Mouse (Mus musculus) intestine, postnatal 0 days (tissue): ENCODE measurements around the gene Cmtr2. TPM values are rescaled to one million over a fixed set of nuclear protein-coding genes. Genes with fewer than 3 reads are reported as not detected.

Source experiments
- ATAC-seq: fragments of 200-750 bp; cut with Nextera tagmentation; 2 replicates; pipeline ENCODE4 v1.8.0; 2017; ENCODE audit warnings: mild to moderate bottlenecking, moderate TSS enrichment, moderate library complexity
- H3K27ac ChIP-seq: fragments of 300-500 bp; sonication (generic); 2 replicates; pipeline ENCODE4 v1.5.1; 2014; ENCODE audit warnings: mild to moderate bottlenecking, low read depth, low read length, moderate library complexity
- H3K27me3 ChIP-seq: fragments of 300-500 bp; sonication (generic); replicated peaks from 2 replicates; pipeline ENCODE4 v1.6.1; 2014; ENCODE audit warnings: low read length, mixed read lengths; ENCODE audit not compliant: control insufficient read depth, insufficient read depth
- H3K36me3 ChIP-seq: fragments of 300-500 bp; sonication (generic); 2 replicates; pipeline ENCODE4 v1.6.1; 2014; ENCODE audit warnings: mild to moderate bottlenecking, moderate library complexity; ENCODE audit not compliant: control insufficient read depth, insufficient read depth
- H3K4me1 ChIP-seq: fragments of 300-500 bp; sonication (generic); replicated peaks from 2 replicates; pipeline ENCODE4 v1.6.1; 2014; ENCODE audit warnings: antibody characterized with exemption, low read length, mixed read lengths; ENCODE audit not compliant: control insufficient read depth, insufficient read depth
- H3K4me2 ChIP-seq: fragments of 300-500 bp; sonication (generic); replicated peaks from 2 replicates; pipeline ENCODE4 v1.6.1; 2014; ENCODE audit warnings: low read depth, mild to moderate bottlenecking, moderate library complexity
- H3K4me3 ChIP-seq: fragments of 300-500 bp; sonication (generic); 2 replicates; pipeline ENCODE4 v1.5.1; 2014; ENCODE audit warnings: low read depth, low read length
- H3K9ac ChIP-seq: fragments of 300-500 bp; sonication (generic); 2 replicates; pipeline ENCODE4 v1.6.1; 2014; ENCODE audit warnings: mild to moderate bottlenecking, low read depth, low read length
- H3K9me3 ChIP-seq: fragments of 300-500 bp; sonication (generic); 2 replicates; pipeline ENCODE4 v1.6.1; 2016; ENCODE audit warnings: mixed run types; ENCODE audit not compliant: control insufficient read depth
- CTCF ChIP-seq: sonication (generic); IDR thresholded peaks from 2 replicates; pipeline ENCODE4 v1.5.1; 2016; ENCODE audit warnings: low read depth, mild to moderate bottlenecking, control low read depth, antibody characterized with exemption, moderate library complexity
- WGBS: fragments of 180-500 bp; shearing (Covaris S2); extraction: QIAGEN DNeasy Blood & Tissue Kit; methylation state at CpG from one replicate; pipeline ENCODE4 v1.1.7; 2014; 5-methylcytosine and 5-hydroxymethylcytosine counted together
- polyA plus RNA-seq: library from polyadenylated mRNA; unstranded; fragments of >200 nt; fragmentation: Nextera tagmentation; extraction: Ambion mirVana; gene quantifications from 2 replicates; pipeline ENCODE4 v1.2.1, GENCODE M21; 2015

The Cmtr2 gene
- 3.0 and 3.5 TPM in 2 replicates for polyA plus RNA-seq

- H3K36me3 ChIP-seq, result no peaks in the 10 kb centered on the region
- H3K27me3 ChIP-seq, result no peaks in the 10 kb centered on the region
- TF ChIP-seq CTCF, result no peak
- ATAC-seq, result no peak
- H3K4me1 ChIP-seq, result peaks cover 6% of the 10 kb centered on the region; the same call in 1 of the 2 replicates
- no peak within 1 kb of the TSS for H3K9ac ChIP-seq
- WGBS, result 66% methylated on average over 7 of the region's 7 CpGs
- no peak within 1 kb of the TSS for H3K27ac ChIP-seq
- H3K9me3 ChIP-seq, result no peaks in the 10 kb centered on the region
- H3K4me3 ChIP-seq, result no peak within 1 kb of the TSS
- no peak within 1 kb of the TSS for H3K4me2 ChIP-seq
These were observed at the start of gene Cmtr2 for GRCm38 (mm10) chr8:110215365-110215764. Gene Cmtr2 (plus strand): TSS chr8:110215665.

- Histone ChIP-seq H3K4me1 (no peaks in the 10 kb centered on the region), H3K36me3 (no peaks in the 10 kb centered on the region), H3K27ac (no peak overlapping the region), H3K9me3 (no peaks in the 10 kb centered on the region), H3K9ac (no peak overlapping the region), H3K4me3 (no peak overlapping the region), H3K27me3 (peaks cover 18% of the 10 kb centered on the region), H3K4me2 (no peak overlapping the region)
- TF ChIP-seq CTCF, result no peak
- no peak for ATAC-seq
- WGBS, result 77% methylated on average over 8 of the region's 8 CpGs
These were observed 49.2 kb upstream of the Cmtr2 start for GRCm38 (mm10) chr8:110166270-110166669.

- Histone ChIP-seq H3K4me2 (no peak within 1 kb of the TSS), H3K9me3 (no peaks in the 10 kb centered on the region)
- TF ChIP-seq CTCF, result peak; percentile 82
These were observed 47.4 kb upstream of the Cmtr2 start, which contains the start of gene Calb2 for GRCm38 (mm10) chr8:110168046-110168445. Gene Calb2 (minus strand): TSS chr8:110168210.

GRCm38 (mm10) chr8:110172161-110172560 is 43.3 kb upstream of the Cmtr2 start:
- Histone ChIP-seq H3K9me3 (no peaks in the 10 kb centered on the region), H3K4me3 (no peak overlapping the region), H3K27me3 (peaks cover 18% of the 10 kb centered on the region), H3K9ac (no peak overlapping the region), H3K4me1 (no peaks in the 10 kb centered on the region), H3K4me2 (no peak overlapping the region), H3K27ac (no peak overlapping the region), H3K36me3 (no peaks in the 10 kb centered on the region)
- WGBS, result 73% methylated on average over 6 of the region's 6 CpGs
- no peak for TF ChIP-seq CTCF
- ATAC-seq, result no peak

More at GRCm38 (mm10) chr8:110168046-110168445, 47.4 kb upstream of the Cmtr2 start, which contains the start of gene Calb2:
- no peak for ATAC-seq
- H3K9ac ChIP-seq, result no peak within 1 kb of the TSS
- H3K4me3 ChIP-seq, result no peak within 1 kb of the TSS
- H3K27ac ChIP-seq, result no peak within 1 kb of the TSS
- H3K36me3 ChIP-seq, result no peaks in the 10 kb centered on the region
- peaks cover 18% of the 10 kb centered on the region for H3K27me3 ChIP-seq
- H3K4me1 ChIP-seq, result no peaks in the 10 kb centered on the region
- WGBS, result 2% methylated on average over 33 of the region's 33 CpGs

GRCm38 (mm10) chr8:110174826-110175225 is 40.6 kb upstream of the Cmtr2 start:
- Histone ChIP-seq H3K9ac (no peak overlapping the region), H3K4me1 (no peaks in the 10 kb centered on the region), H3K27me3 (no peaks in the 10 kb centered on the region), H3K36me3 (no peaks in the 10 kb centered on the region), H3K27ac (no peak overlapping the region), H3K4me2 (no peak overlapping the region), H3K9me3 (no peaks in the 10 kb centered on the region), H3K4me3 (no peak overlapping the region)
- ATAC-seq, result no peak
- 80% methylated on average over 4 of the region's 4 CpGs for WGBS
- TF ChIP-seq CTCF, result no peak

- Histone ChIP-seq H3K9me3 (no peaks in the 10 kb centered on the region), H3K27me3 (no peaks in the 10 kb centered on the region), H3K4me2 (peak overlapping the region; percentile 37; the same call in 1 of the 2 replicates), H3K9ac (no peak overlapping the region), H3K4me1 (no peaks in the 10 kb centered on the region), H3K4me3 (no peak overlapping the region), H3K27ac (no peak overlapping the region), H3K36me3 (no peaks in the 10 kb centered on the region)
- WGBS, result 20% methylated on average over 20 of the region's 22 CpGs
- TF ChIP-seq CTCF, result no peak
- no peak for ATAC-seq
These were observed 37.9 kb upstream of the Cmtr2 start for GRCm38 (mm10) chr8:110177359-110178155.
